Mouse (Mus musculus) forelimb bud, embryonic 11.5 days (tissue): Measurements from ENCODE around the gene Hic1.

Source experiments
- DNase-seq: peaks from one replicate; pipeline ENCODE4 v3.0.0-alpha.2; 2012; ENCODE audit warnings: low read depth, low spot score

Hic1 gene

GRCm38 (mm10) chr11:75169405-75170080, at the start of gene Hic1:
Gene Hic1 (minus strand): TSS chr11:75169519.
- no peak for DNase-seq

- DNase-seq: no peak
Measured at GRCm38 (mm10) chr11:75214081-75214950, 45.0 kb upstream of the Hic1 start.

- DNase-seq: no peak
Measured at GRCm38 (mm10) chr11:75213372-75214080, 44.2 kb upstream of the Hic1 start.

- no peak for DNase-seq
Measured at GRCm38 (mm10) chr11:75212876-75213275, 43.6 kb upstream of the Hic1 start.

- no peak for DNase-seq
Measured at GRCm38 (mm10) chr11:75212031-75212667, 42.8 kb upstream of the Hic1 start.

GRCm38 (mm10) chr11:75210755-75211154, 41.4 kb upstream of the Hic1 start:
- DNase-seq: no peak

GRCm38 (mm10) chr11:75210093-75210492, 40.8 kb upstream of the Hic1 start:
- DNase-seq: no peak

GRCm38 (mm10) chr11:75209363-75209762, 40.0 kb upstream of the Hic1 start:
- no peak for DNase-seq

- no peak for DNase-seq
Measured at GRCm38 (mm10) chr11:75206347-75206746, 37.0 kb upstream of the Hic1 start.

GRCm38 (mm10) chr11:75204472-75204871, 35.2 kb upstream of the Hic1 start:
- no peak for DNase-seq

- no peak for DNase-seq
Measured at GRCm38 (mm10) chr11:75203926-75204325, 34.6 kb upstream of the Hic1 start.

- no peak for DNase-seq
Measured at GRCm38 (mm10) chr11:75201721-75202120, 32.4 kb upstream of the Hic1 start.

GRCm38 (mm10) chr11:75200935-75201334, 31.6 kb upstream of the Hic1 start:
- no peak for DNase-seq

GRCm38 (mm10) chr11:75199951-75200350, 30.6 kb upstream of the Hic1 start:
- no peak for DNase-seq

- no peak for DNase-seq
Measured at GRCm38 (mm10) chr11:75198792-75199191, 29.5 kb upstream of the Hic1 start.

- no peak for DNase-seq
Measured at GRCm38 (mm10) chr11:75197956-75198355, 28.6 kb upstream of the Hic1 start.

GRCm38 (mm10) chr11:75196131-75196530, 26.8 kb upstream of the Hic1 start:
- no peak for DNase-seq

GRCm38 (mm10) chr11:75194850-75195461, 25.6 kb upstream of the Hic1 start:
- peak; percentile 86 for DNase-seq

- no peak for DNase-seq
Measured at GRCm38 (mm10) chr11:75194121-75194849, 25.0 kb upstream of the Hic1 start.

- DNase-seq: no peak
Measured at GRCm38 (mm10) chr11:75193256-75194071, 24.1 kb upstream of the Hic1 start, which contains the start of gene Rtn4rl1. Gene Rtn4rl1 (plus strand): TSS chr11:75193783.
